Mouse (Mus musculus) T-helper 2 cell (primary cell): ENCODE measurements around the gene Tnfaip8l2.
"Not testable (repeated sequence)": the region's sequence is repeated elsewhere in the genome, so short reads cannot be mapped to it uniquely, and the experiment has no call there.

Experiments used
- in situ Hi-C: fragments of 300-600 bp; cut with MboI, MseI; formaldehyde crosslinking; loops from one replicate; pipeline ENCODE4 v1.15.1; 2025; ENCODE audit warnings: high pct_unique_total_duplicates

Tnfaip8l2 gene

DNA sequence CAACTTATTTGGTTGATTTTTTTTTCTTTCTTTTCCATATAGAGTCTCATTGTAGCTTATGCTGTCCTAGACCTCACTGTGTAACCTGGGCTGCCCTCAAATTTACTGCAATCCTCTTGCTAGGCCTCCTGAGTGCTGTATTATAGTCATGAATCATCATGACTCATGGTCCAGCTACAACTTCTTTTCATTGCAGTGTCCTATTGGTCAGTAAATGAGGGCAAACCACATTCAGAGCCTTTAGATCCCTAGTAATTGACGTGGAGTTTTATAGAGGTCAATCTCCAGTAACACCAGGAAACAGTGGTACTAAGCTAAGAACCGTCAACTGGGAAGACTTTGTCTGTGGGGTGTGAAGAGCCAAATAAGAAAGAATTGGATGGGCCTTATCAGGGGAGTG, 24.4 kb downstream of the Tnfaip8l2 start:
- in situ Hi-C loops = no loop called here

DNA sequence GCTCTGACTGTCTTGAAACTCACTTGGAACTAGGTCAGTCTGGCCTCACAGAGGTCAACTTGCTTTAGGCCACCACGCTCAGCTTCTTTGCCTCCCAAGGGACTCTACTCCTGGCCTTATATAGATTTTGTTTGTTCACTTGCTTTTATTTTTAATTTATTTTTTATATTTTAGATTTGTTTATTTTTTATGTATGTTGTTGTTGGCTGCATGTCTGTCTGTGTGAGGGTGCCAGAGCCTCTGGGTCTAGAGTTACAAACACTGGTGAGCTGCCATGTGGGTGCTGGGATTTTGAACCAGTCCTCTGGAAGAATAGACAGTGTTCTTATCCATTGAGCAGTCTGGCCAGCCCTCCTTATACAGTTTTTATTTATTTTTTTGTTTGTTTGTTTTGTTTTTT, 29.4 kb downstream of the Tnfaip8l2 start:
- in situ Hi-C loops = no loop called here

- in situ Hi-C loops = no loop called here
These were observed 31.0 kb downstream of the Tnfaip8l2 start, which contains the start of gene Vps72 for GRCm38 (mm10) chr3:95110911-95111726. Gene Vps72, plus strand, starts transcription at chr3:95111022.

DNA sequence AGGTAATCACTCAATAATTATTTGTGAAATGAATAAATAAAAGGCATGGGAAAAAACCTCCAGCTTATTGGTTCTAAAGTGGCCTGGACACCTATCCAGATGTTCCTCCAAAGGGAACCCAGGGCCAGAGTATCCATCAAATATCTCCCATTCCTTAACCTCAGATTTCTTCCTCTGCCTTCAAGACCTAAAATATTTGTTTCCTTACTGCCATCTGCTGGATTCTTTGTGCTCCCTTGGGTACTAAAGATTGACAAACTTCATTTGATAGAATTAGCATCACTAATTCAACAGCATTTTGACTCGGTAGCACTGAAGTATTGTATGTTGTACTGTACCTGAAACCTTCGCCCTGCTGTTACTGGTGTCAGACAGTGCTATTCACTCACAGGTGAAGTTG, 34.3 kb downstream of the Tnfaip8l2 start:
- in situ Hi-C loops = no loop called here

- in situ Hi-C loops = not testable (repeated sequence)
These were observed 34.9 kb downstream of the Tnfaip8l2 start for GRCm38 (mm10) chr3:95107308-95107707.

GRCm38 (mm10) chr3:95106338-95107117, 35.6 kb downstream of the Tnfaip8l2 start, which contains the start of gene Pip5k1a:
Gene Pip5k1a, minus strand, starts transcription at chr3:95106930.
- in situ Hi-C loops = no loop called here

- in situ Hi-C loops = no loop called here
These were observed 36.4 kb downstream of the Tnfaip8l2 start for GRCm38 (mm10) chr3:95105586-95106337.

DNA sequence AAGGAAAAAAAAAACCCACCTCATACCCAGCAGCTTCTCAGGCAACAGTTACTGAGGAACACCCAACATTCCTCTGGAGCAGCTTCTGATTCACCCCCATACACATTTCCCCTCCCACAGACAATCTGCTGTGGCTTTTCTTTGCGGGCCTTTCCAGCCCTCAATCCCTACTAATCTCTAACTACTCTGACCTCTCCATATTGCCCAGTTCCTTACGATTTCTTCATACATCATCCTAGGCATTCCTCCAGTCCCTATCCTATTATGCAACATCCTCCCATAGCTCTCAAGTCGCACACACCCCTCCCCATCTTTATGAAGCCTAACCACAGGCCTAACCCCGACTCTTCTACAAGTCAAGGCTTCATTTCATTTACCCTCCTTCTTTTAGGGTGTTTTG, 37.0 kb downstream of the Tnfaip8l2 start:
- in situ Hi-C loops = no loop called here

- in situ Hi-C loops = loop anchor here (5.0 kb wide), 1 partner anchor 39 kb away; no protein-coding TSS in a partner anchor
These were observed 41.3 kb downstream of the Tnfaip8l2 start for GRCm38 (mm10) chr3:95100854-95101253.
